Mouse (Mus musculus) heart, embryonic 11.5 days (tissue): ENCODE measurements at regions not wholly inside any gene's neighbourhood (a gene's known extent, or its start where the extent isn't known, plus 50 kb on each side); places are given as distances from the start of the nearest gene placed in this dataset.

Experiments used
- ATAC-seq: fragments of 200-750 bp; cut with Nextera tagmentation; replicated peaks from 2 replicates; pipeline ENCODE4 v1.8.0; 2017; ENCODE audit warnings: moderate library complexity; ENCODE audit not compliant: insufficient number of reproducible peaks, low FRiP score, low TSS enrichment
- H3K27ac ChIP-seq: fragments of 300-500 bp; sonication (generic); 2 replicates; pipeline ENCODE4 v1.5.1; 2014; ENCODE audit warnings: mild to moderate bottlenecking, low read depth, low read length
- H3K27me3 ChIP-seq: fragments of 300-500 bp; sonication (generic); 2 replicates; pipeline ENCODE4 v1.6.1; 2014; ENCODE audit warnings: mild to moderate bottlenecking, low read length, mixed read lengths; ENCODE audit not compliant: control insufficient read depth, insufficient read depth
- H3K36me3 ChIP-seq: fragments of 300-500 bp; sonication (generic); 2 replicates; pipeline ENCODE4 v1.6.1; 2014; ENCODE audit warnings: mild to moderate bottlenecking, low read length, moderate library complexity, mixed read lengths; ENCODE audit not compliant: control insufficient read depth, insufficient read depth
- H3K4me1 ChIP-seq: fragments of 300-500 bp; sonication (generic); 2 replicates; pipeline ENCODE4 v1.6.1; 2014; ENCODE audit warnings: low read length; ENCODE audit not compliant: control insufficient read depth, insufficient read depth
- H3K4me2 ChIP-seq: fragments of 300-500 bp; sonication (generic); 2 replicates; pipeline ENCODE4 v1.6.1; 2014; ENCODE audit warnings: mild to moderate bottlenecking, moderate library complexity
- H3K4me3 ChIP-seq: fragments of 300-500 bp; sonication (generic); 2 replicates; pipeline ENCODE4 v1.5.1; 2014; ENCODE audit warnings: low read depth, low read length
- H3K9ac ChIP-seq: fragments of 300-500 bp; sonication (generic); 2 replicates; pipeline ENCODE4 v1.6.1; 2014; ENCODE audit warnings: mild to moderate bottlenecking, low read depth, low read length, moderate library complexity
- H3K9me3 ChIP-seq: fragments of 300-500 bp; sonication (generic); replicated peaks from 2 replicates; pipeline ENCODE4 v1.6.1; 2016; ENCODE audit warnings: low read length; ENCODE audit not compliant: control insufficient read depth
- WGBS: fragments of 180-500 bp; shearing (Covaris S2); extraction: QIAGEN DNeasy Blood & Tissue Kit; methylation state at CpG from one replicate; pipeline ENCODE4 v1.1.7; 2014; ENCODE audit not compliant: insufficient replicate concordance; 5-methylcytosine and 5-hydroxymethylcytosine counted together

GRCm38 (mm10) chr10:54448352-54449043 lies 372.1 kb upstream of the Man1a start:
- Histone ChIP-seq H3K9ac (no peak overlapping the region), H3K4me3 (no peak overlapping the region), H3K36me3 (no peaks in the 10 kb centered on the region), H3K27me3 (no peaks in the 10 kb centered on the region), H3K9me3 (no peaks in the 10 kb centered on the region), H3K4me2 (no peak overlapping the region), H3K27ac (no peak overlapping the region), H3K4me1 (no peaks in the 10 kb centered on the region)
- no peak for ATAC-seq
- 74% methylated on average over 2 of the region's 2 CpGs for WGBS

- no peak for ATAC-seq
- H3K9ac ChIP-seq = no peak overlapping the region
- no peaks in the 10 kb centered on the region for H3K27me3 ChIP-seq
- WGBS = 54% methylated on average over 5 of the region's 5 CpGs
- no peaks in the 10 kb centered on the region for H3K4me1 ChIP-seq
- H3K36me3 ChIP-seq = no peaks in the 10 kb centered on the region
- no peak overlapping the region for H3K27ac ChIP-seq
- H3K4me2 ChIP-seq = no peak overlapping the region
- H3K4me3 ChIP-seq = no peak overlapping the region
- no peaks in the 10 kb centered on the region for H3K9me3 ChIP-seq
Measured at GRCm38 (mm10) chr10:54403223-54403926, 327.0 kb upstream of the Man1a start.

GRCm38 (mm10) chr10:54383751-54384150 lies 307.3 kb upstream of the Man1a start:
- no peak overlapping the region for H3K27ac ChIP-seq
- no peak overlapping the region for H3K4me3 ChIP-seq
- ATAC-seq = no peak
- H3K4me2 ChIP-seq = no peak overlapping the region
- H3K36me3 ChIP-seq = no peaks in the 10 kb centered on the region
- H3K9me3 ChIP-seq = no peaks in the 10 kb centered on the region
- no peaks in the 10 kb centered on the region for H3K27me3 ChIP-seq
- no peak overlapping the region for H3K9ac ChIP-seq
- H3K4me1 ChIP-seq = no peaks in the 10 kb centered on the region
- WGBS = 77% methylated on average over 2 of the region's 2 CpGs

GRCm38 (mm10) chr10:54381530-54381929 lies 305.1 kb upstream of the Man1a start:
- 83% methylated on average over 2 of the region's 2 CpGs for WGBS
- no peaks in the 10 kb centered on the region for H3K4me1 ChIP-seq
- H3K4me3 ChIP-seq = no peak overlapping the region
- H3K9ac ChIP-seq = no peak overlapping the region
- H3K27me3 ChIP-seq = no peaks in the 10 kb centered on the region
- H3K27ac ChIP-seq = no peak overlapping the region
- no peaks in the 10 kb centered on the region for H3K9me3 ChIP-seq
- H3K36me3 ChIP-seq = no peaks in the 10 kb centered on the region
- ATAC-seq = no peak
- no peak overlapping the region for H3K4me2 ChIP-seq

- Histone ChIP-seq H3K27me3 (no peaks in the 10 kb centered on the region), H3K9me3 (no peaks in the 10 kb centered on the region), H3K36me3 (no peaks in the 10 kb centered on the region), H3K4me3 (no peak overlapping the region), H3K27ac (no peak overlapping the region), H3K4me2 (no peak overlapping the region), H3K4me1 (no peaks in the 10 kb centered on the region), H3K9ac (no peak overlapping the region)
- WGBS = 84% methylated on average over 3 of the region's 3 CpGs
- no peak for ATAC-seq
Measured at GRCm38 (mm10) chr10:54369158-54369557, 292.7 kb upstream of the Man1a start.

GRCm38 (mm10) chr10:54365315-54365714 lies 288.9 kb upstream of the Man1a start:
- H3K27ac ChIP-seq = no peak overlapping the region

GRCm38 (mm10) chr10:54337234-54337633 lies 260.8 kb upstream of the Man1a start:
- Histone ChIP-seq H3K36me3 (no peaks in the 10 kb centered on the region), H3K27ac (no peak overlapping the region), H3K9me3 (no peaks in the 10 kb centered on the region), H3K9ac (no peak overlapping the region), H3K4me1 (no peaks in the 10 kb centered on the region), H3K27me3 (no peaks in the 10 kb centered on the region), H3K4me2 (no peak overlapping the region), H3K4me3 (no peak overlapping the region)
- WGBS = 64% methylated on average over 4 of the region's 4 CpGs
- ATAC-seq = no peak

More at GRCm38 (mm10) chr10:54365315-54365714, 288.9 kb upstream of the Man1a start:
- Histone ChIP-seq H3K4me2 (peak overlapping the region; percentile 9; the same call in 1 of the 2 replicates), H3K36me3 (no peaks in the 10 kb centered on the region), H3K4me3 (no peak overlapping the region), H3K9me3 (no peaks in the 10 kb centered on the region), H3K9ac (no peak overlapping the region), H3K4me1 (no peaks in the 10 kb centered on the region), H3K27me3 (no peaks in the 10 kb centered on the region)
- ATAC-seq = no peak
- WGBS = 39% methylated on average over 4 of the region's 4 CpGs
